Mouse (Mus musculus) megakaryocyte progenitor cell, adult 5-6 weeks (primary cell): ENCODE results near the gene Kdm4d. TPM values are rescaled to one million over a fixed set of nuclear protein-coding genes. Genes with fewer than 3 reads are reported as not detected.

Experiments
- ATAC-seq: replicated peaks from 2 replicates; pipeline ENCODE4 v1.8.0; 2016; ENCODE audit warnings: mild to moderate bottlenecking, moderate TSS enrichment, inconsistent platforms; ENCODE audit not compliant: poor library complexity
- total RNA-seq, 2 experiments: library from RNA; stranded (forward) in 1 of 2; stranded (reverse) in 1 of 2; fragments of 157-497, 149-512 nt in 1 of 2; fragments of 200-1000 nt in 1 of 2; gene quantifications; 2 replicates each; pipeline versions ENCODE4 v1.2.3 to v1.2.4; 2015 to 2017

Gene Kdm4d
- total RNA-seq (2015) (0.17 TPM in 1 of 2 replicates, not detected in the other), total RNA-seq (2017) (0.12 and 0.84 TPM in 2 replicates)

- ATAC-seq, result peak; percentile 95
Measured at GRCm38 (mm10) chr9:14500023-14500915, at the start of gene Kdm4d, which contains the start of gene Cwc15. Kdm4d (minus strand) TSS chr9:14500482. Cwc15 (plus strand) TSS chr9:14500617.

- ATAC-seq, result no peak
Measured at GRCm38 (mm10) chr9:14548366-14548761, 48.1 kb upstream of the Kdm4d start.

- no peak for ATAC-seq
Measured at GRCm38 (mm10) chr9:14547584-14548365, 47.5 kb upstream of the Kdm4d start.

- no peak for ATAC-seq
Measured at GRCm38 (mm10) chr9:14544034-14544757, 43.9 kb upstream of the Kdm4d start.

GRCm38 (mm10) chr9:14534833-14535456, 34.7 kb upstream of the Kdm4d start:
- ATAC-seq, result no peak

GRCm38 (mm10) chr9:14533659-14534058, 33.4 kb upstream of the Kdm4d start:
- no peak for ATAC-seq

- no peak for ATAC-seq
Measured at GRCm38 (mm10) chr9:14532283-14532682, 32.0 kb upstream of the Kdm4d start.

- ATAC-seq, result no peak
Measured at GRCm38 (mm10) chr9:14530004-14530403, 29.7 kb upstream of the Kdm4d start.

- ATAC-seq, result peak; percentile 95
Measured at GRCm38 (mm10) chr9:14523408-14524043, 23.2 kb upstream of the Kdm4d start.

- no peak for ATAC-seq
Measured at GRCm38 (mm10) chr9:14521695-14522094, 21.4 kb upstream of the Kdm4d start.

- ATAC-seq, result peak; percentile 32; the same call in 1 of the 2 replicates
Measured at GRCm38 (mm10) chr9:14520971-14521670, 20.8 kb upstream of the Kdm4d start.

GRCm38 (mm10) chr9:14518105-14518504, 17.8 kb upstream of the Kdm4d start:
- no peak for ATAC-seq

- ATAC-seq, result no peak
Measured at GRCm38 (mm10) chr9:14517296-14517695, 17.0 kb upstream of the Kdm4d start.

GRCm38 (mm10) chr9:14512633-14513445, 12.6 kb upstream of the Kdm4d start:
- ATAC-seq, result 0 out of 2 replicates have a peak, but pooled peaks have one; percentile 34

- no peak for ATAC-seq
Measured at GRCm38 (mm10) chr9:14500916-14501424, 688 bp upstream of the Kdm4d start.

- ATAC-seq, result no peak
Measured at GRCm38 (mm10) chr9:14498896-14499705, 1.2 kb downstream of the Kdm4d start.

- ATAC-seq, result peak; percentile 79
Measured at GRCm38 (mm10) chr9:14463668-14464067, 36.6 kb downstream of the Kdm4d start.
